Mouse (Mus musculus): ENCODE data around the gene Lingo2. TPM values are rescaled to one million over a fixed set of nuclear protein-coding genes. Genes with fewer than 3 reads are reported as not detected.
A peak's percentile ranks its signal among the peaks of the same experiment; 100 is the strongest.

Gene Lingo2
- polyA plus RNA-seq, 1 experiment from 2014 or later: 0.13 TPM

GRCm38 (mm10) chr4:36426192-36426591 is 525.4 kb downstream of the Lingo2 start:
- no peak for DNase-seq (ENCODE audit: low spot score)
- 63% methylated on average over 5 of the region's 5 CpGs for WGBS
- no peak overlapping the region for H3K27ac ChIP-seq

GRCm38 (mm10) chr4:36407350-36407749 is 544.2 kb downstream of the Lingo2 start:
- WGBS: 90% methylated on average over 3 of the region's 3 CpGs
- no peaks in the 10 kb centered on the region for H3K4me1 ChIP-seq
- no peaks in the 10 kb centered on the region for H3K27me3 ChIP-seq (ENCODE audit: insufficient read depth, poor library complexity, severe bottlenecking)
- DNase-seq (ENCODE audit: low spot score): no peak
- H3K9me3 ChIP-seq: no peaks in the 10 kb centered on the region
- no peak overlapping the region for H3K27ac ChIP-seq
- H3K36me3 ChIP-seq: no peaks in the 10 kb centered on the region
- no peak overlapping the region for H3K4me3 ChIP-seq

More at GRCm38 (mm10) chr4:36426192-36426591, 525.4 kb downstream of the Lingo2 start:
- H3K36me3 ChIP-seq: no peaks in the 10 kb centered on the region
- no peaks in the 10 kb centered on the region for H3K27me3 ChIP-seq (ENCODE audit: insufficient read depth, poor library complexity, severe bottlenecking)
- no peaks in the 10 kb centered on the region for H3K9me3 ChIP-seq
- H3K4me3 ChIP-seq: no peak overlapping the region
- no peaks in the 10 kb centered on the region for H3K4me1 ChIP-seq

DNA sequence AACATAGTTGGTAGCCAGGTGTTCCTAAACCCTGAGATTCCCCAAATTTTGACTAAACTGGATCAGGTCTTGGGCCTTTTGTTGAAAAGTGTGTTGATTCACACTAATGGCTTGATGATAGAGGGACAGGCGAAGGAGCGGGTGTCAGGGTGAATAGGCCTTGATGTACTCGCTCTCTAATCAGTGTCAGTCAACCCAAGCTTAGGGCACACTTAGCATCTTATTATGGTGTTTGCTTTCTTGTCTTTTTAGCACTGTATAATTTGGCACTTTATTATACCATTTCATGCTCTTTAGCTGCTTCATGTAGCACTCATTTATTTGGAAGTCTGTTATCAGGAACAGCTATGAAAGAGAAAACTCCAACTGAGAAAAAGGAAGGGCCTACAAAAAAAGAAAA is 582.6 kb downstream of the Lingo2 start:
- WGBS: 81% methylated on average over 3 of the region's 3 CpGs

GRCm38 (mm10) chr4:36354401-36354800 is 597.1 kb downstream of the Lingo2 start:
- Histone ChIP-seq H3K36me3 (no peaks in the 10 kb centered on the region), H3K9me3 (no peaks in the 10 kb centered on the region), H3K4me3 (no peak overlapping the region), H3K27me3 (ENCODE audit: insufficient read depth, poor library complexity, severe bottlenecking) (no peaks in the 10 kb centered on the region), H3K4me1 (no peaks in the 10 kb centered on the region), H3K27ac (no peak overlapping the region)
- 63% methylated on average over 2 of the region's 2 CpGs for WGBS
- no peak for DNase-seq (ENCODE audit: low spot score)

More for the DNA sequence above, 582.6 kb downstream of the Lingo2 start:
- Histone ChIP-seq H3K4me1 (no peaks in the 10 kb centered on the region), H3K36me3 (no peaks in the 10 kb centered on the region), H3K27me3 (ENCODE audit: insufficient read depth, poor library complexity, severe bottlenecking) (no peaks in the 10 kb centered on the region), H3K27ac (no peak overlapping the region), H3K9me3 (no peaks in the 10 kb centered on the region), H3K4me3 (no peak overlapping the region)
- DNase-seq (ENCODE audit: low spot score): no peak

DNA sequence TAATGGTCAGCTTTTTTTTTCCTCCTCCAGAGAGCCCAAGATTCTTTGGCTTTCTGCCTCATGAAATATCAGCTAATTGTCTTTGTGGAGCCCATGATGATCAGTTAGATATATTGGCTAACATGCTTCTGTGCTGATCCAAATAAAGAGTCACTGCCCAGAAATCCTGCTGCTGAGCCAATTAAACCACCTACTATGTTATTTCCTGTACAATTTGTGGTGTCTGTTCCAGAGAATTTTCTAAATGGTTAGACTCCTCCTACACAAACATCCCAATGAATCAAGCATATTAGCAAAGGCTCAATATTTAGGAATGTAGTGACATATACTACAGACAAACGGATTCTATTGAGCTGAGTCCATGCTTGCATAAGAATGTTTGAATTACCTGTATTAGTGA is 619.8 kb downstream of the Lingo2 start:
- Histone ChIP-seq H3K36me3 (no peaks in the 10 kb centered on the region), H3K9me3 (no peaks in the 10 kb centered on the region), H3K27ac (no peak overlapping the region), H3K4me3 (no peak overlapping the region), H3K27me3 (ENCODE audit: insufficient read depth, poor library complexity, severe bottlenecking) (no peaks in the 10 kb centered on the region), H3K4me1 (no peaks in the 10 kb centered on the region)
- WGBS: 80% methylated on average over 1 of the region's 1 CpGs
- DNase-seq (ENCODE audit: low spot score): no peak

GRCm38 (mm10) chr4:36325603-36326002 is 625.9 kb downstream of the Lingo2 start:
- Histone ChIP-seq H3K27me3 (ENCODE audit: insufficient read depth, poor library complexity, severe bottlenecking) (no peaks in the 10 kb centered on the region), H3K4me3 (no peak overlapping the region), H3K9me3 (no peaks in the 10 kb centered on the region), H3K4me1 (no peaks in the 10 kb centered on the region), H3K36me3 (no peaks in the 10 kb centered on the region), H3K27ac (no peak overlapping the region)
- no peak for DNase-seq (ENCODE audit: low spot score)

GRCm38 (mm10) chr4:36313067-36313466 is 638.5 kb downstream of the Lingo2 start:
- H3K36me3 ChIP-seq: no peaks in the 10 kb centered on the region
- no peak for DNase-seq (ENCODE audit: low spot score)
- no peak overlapping the region for H3K27ac ChIP-seq
- no peaks in the 10 kb centered on the region for H3K9me3 ChIP-seq
- no peaks in the 10 kb centered on the region for H3K4me1 ChIP-seq
- WGBS: 78% methylated on average over 2 of the region's 2 CpGs
- H3K4me3 ChIP-seq: no peak overlapping the region
- no peaks in the 10 kb centered on the region for H3K27me3 ChIP-seq (ENCODE audit: insufficient read depth, poor library complexity, severe bottlenecking)

DNA sequence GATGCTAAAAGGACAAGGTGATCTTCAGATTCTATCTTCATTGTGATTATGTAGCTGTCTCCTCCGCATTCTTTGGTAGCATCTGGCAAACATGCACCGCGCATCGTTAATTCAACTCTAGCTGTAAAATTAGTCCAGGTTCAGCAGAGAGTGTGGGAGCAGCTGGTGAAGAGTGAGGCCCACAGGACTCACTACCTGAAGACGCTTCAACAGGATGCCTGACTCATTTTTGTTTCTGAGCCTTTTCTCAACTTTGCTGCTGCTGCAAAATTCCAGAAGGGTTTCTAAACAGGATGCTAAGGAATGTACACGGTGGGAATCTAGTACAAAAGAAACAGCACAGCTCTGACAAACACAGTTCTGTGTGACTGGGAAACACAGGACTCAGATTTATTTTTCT is 640.1 kb downstream of the Lingo2 start:
- DNase-seq (ENCODE audit: low spot score): no peak
- 82% methylated on average over 6 of the region's 6 CpGs for WGBS
- Histone ChIP-seq H3K4me3 (no peak overlapping the region), H3K27ac (no peak overlapping the region), H3K4me1 (no peaks in the 10 kb centered on the region), H3K9me3 (no peaks in the 10 kb centered on the region), H3K27me3 (ENCODE audit: insufficient read depth, poor library complexity, severe bottlenecking) (no peaks in the 10 kb centered on the region), H3K36me3 (no peaks in the 10 kb centered on the region)

- DNase-seq (ENCODE audit: low spot score): no peak
- 83% methylated on average over 1 of the region's 1 CpGs for WGBS
- Histone ChIP-seq H3K4me1 (no peaks in the 10 kb centered on the region), H3K4me3 (no peak overlapping the region), H3K27ac (no peak overlapping the region), H3K27me3 (ENCODE audit: insufficient read depth, poor library complexity, severe bottlenecking) (no peaks in the 10 kb centered on the region), H3K9me3 (no peaks in the 10 kb centered on the region), H3K36me3 (no peaks in the 10 kb centered on the region)
Measured at GRCm38 (mm10) chr4:36305228-36305627, 646.3 kb downstream of the Lingo2 start.

GRCm38 (mm10) chr4:36289701-36290053 is 661.9 kb downstream of the Lingo2 start:
- H3K4me3 ChIP-seq: no peak overlapping the region
- H3K36me3 ChIP-seq: no peaks in the 10 kb centered on the region
- 74% methylated on average over 8 of the region's 8 CpGs for WGBS
- H3K27me3 ChIP-seq (ENCODE audit: insufficient read depth, poor library complexity, severe bottlenecking): no peaks in the 10 kb centered on the region
- H3K27ac ChIP-seq: no peak overlapping the region
- no peaks in the 10 kb centered on the region for H3K4me1 ChIP-seq
- no peak for DNase-seq (ENCODE audit: low spot score)
- no peaks in the 10 kb centered on the region for H3K9me3 ChIP-seq

DNA sequence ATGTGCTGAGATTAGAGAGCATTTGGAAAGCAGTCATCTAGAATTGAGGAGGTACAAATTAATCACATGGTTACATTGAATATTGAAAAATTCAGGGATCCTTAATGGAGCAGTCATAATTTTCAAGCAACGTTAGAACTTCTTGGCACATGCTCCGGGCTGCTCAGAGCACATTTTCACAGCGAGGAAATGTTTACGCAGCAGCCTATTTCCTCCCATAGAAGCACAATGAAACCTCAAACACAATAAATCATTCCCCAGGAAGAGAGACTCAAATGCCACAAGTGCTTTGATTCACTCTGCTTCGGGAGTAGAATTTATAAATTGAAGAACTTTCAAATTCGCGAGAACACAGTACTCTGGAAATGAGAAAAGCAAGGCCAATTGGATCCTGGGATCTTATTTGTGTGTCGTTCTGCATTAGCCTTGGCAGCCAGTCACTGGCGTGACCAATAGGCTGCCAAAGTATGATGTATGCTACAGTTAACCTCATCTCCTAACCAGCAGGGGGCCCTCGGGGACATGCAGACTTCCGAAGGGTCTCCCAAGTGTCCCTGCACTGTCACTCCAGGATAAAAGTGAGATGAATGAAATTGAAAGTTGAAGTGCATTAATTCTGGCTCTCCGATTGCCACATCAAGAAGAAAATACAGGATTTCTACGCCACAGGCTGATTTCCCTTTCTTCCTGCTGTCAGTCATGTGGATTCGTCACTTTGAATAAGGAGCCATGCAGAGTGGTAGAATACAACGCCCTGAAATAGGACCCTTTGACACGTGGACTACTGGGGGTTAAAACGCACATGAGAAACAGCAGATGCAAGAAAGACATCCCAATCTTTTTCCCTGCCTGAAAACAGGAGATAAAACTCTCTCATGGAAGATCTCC is 662.5 kb downstream of the Lingo2 start:
- H3K36me3 ChIP-seq: no peaks in the 10 kb centered on the region
- WGBS: 42% methylated on average over 17 of the region's 17 CpGs
- H3K27me3 ChIP-seq (ENCODE audit: insufficient read depth, poor library complexity, severe bottlenecking): no peaks in the 10 kb centered on the region
- DNase-seq (ENCODE audit: low spot score): no peak
- no peak overlapping the region for H3K27ac ChIP-seq
- H3K4me1 ChIP-seq: no peaks in the 10 kb centered on the region
- H3K9me3 ChIP-seq: no peaks in the 10 kb centered on the region
- H3K4me3 ChIP-seq: peak overlapping the region; percentile 30

GRCm38 (mm10) chr4:36262436-36263169 is 688.9 kb downstream of the Lingo2 start:
- H3K9me3 ChIP-seq: no peaks in the 10 kb centered on the region
- no peak overlapping the region for H3K4me3 ChIP-seq
- H3K27me3 ChIP-seq (ENCODE audit: insufficient read depth, poor library complexity, severe bottlenecking): no peaks in the 10 kb centered on the region
- no peaks in the 10 kb centered on the region for H3K36me3 ChIP-seq
- no peak for DNase-seq (ENCODE audit: low spot score)
- 84% methylated on average over 2 of the region's 2 CpGs for WGBS
- H3K27ac ChIP-seq: no peak overlapping the region
- no peaks in the 10 kb centered on the region for H3K4me1 ChIP-seq

DNA sequence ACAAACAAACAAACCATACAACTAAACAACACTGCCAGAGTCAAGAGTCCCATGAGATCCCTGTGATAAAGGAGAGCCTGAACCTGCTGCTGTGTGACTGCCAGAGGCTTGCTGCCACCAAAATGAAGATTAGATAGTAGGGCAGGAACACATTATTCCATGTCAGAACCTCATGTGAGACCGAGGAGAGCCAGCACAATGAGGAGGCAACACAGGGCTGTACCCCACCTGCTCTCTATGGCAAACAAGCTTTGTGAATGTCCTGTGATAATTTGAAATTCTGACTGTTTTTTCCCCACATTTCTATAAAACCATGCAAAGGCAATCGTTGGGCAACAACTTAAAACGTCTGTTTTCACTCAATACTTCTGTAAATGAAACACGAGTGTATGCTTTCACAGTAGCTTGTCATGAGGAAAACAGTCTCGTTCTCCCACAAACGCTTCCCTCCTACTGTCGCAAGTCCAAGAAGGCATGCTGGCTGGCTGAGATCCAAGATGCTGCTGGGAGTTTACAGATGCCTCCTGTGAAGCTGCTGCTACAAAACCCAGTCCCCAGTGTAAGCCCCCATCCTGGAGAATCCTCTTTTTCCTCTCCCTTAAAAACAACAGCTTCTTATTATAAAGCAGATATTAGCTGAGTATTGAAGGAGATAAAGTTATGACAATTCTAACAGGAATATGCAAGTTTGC is 765.2 kb downstream of the Lingo2 start:
- H3K27me3 ChIP-seq (ENCODE audit: insufficient read depth, poor library complexity, severe bottlenecking): no peaks in the 10 kb centered on the region
- no peaks in the 10 kb centered on the region for H3K4me1 ChIP-seq
- H3K27ac ChIP-seq: no peak overlapping the region
- no peak overlapping the region for H3K4me3 ChIP-seq
- no peaks in the 10 kb centered on the region for H3K9me3 ChIP-seq
- WGBS: 52% methylated on average over 7 of the region's 7 CpGs
- DNase-seq (ENCODE audit: low spot score): no peak
- no peaks in the 10 kb centered on the region for H3K36me3 ChIP-seq

Data from heart, embryonic 10.5 days (tissue).